15 mouse cellular contexts compared by ENCODE assay signal in the genomic region with DNA sequence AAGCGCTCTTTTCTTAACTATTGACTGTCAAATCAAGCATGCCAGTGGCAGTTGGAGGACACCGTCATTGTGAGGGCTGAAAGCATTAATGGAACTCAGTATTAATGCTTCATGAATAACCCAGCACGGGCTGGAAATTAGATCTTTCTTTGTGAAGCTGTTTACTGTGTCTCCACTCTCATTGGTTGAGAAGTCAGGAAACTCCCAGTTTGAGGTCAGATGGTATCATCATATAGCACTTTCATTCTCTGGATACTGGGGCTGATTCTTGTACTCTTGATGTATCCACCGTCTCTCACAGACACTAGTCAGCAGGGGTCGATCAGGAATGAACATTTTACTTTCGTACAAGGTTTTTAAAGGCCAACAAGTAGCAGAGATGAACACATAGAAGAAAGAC.
"Had no signal": no experiment of that assay in that cellular context is flagged by ENCODE, and none has a peak within 500 bp of the region (broad histone marks: within the 10 kb centered on the region; RNA-seq: fewer than 3 reads in every experiment).

No protein-coding gene starts in this region.

- H3K36me3 ChIP-seq: limb, embryonic 10.5 days; liver, embryonic 15.5 days; midbrain, embryonic 13.5 days; neural tube, embryonic 12.5 days had no signal

- H3K4me1 ChIP-seq: limb, embryonic 10.5 days; liver, embryonic 15.5 days; midbrain, embryonic 13.5 days; neural tube, embryonic 12.5 days had no signal

- H3K27me3 ChIP-seq: liver, embryonic 15.5 days; midbrain, embryonic 13.5 days; neural tube, embryonic 12.5 days had no signal

- ATAC-seq: lung, postnatal 0 days; midbrain, embryonic 13.5 days had no signal

- DNase-seq: kidney, adult 11 months; kidney, postnatal 4 days; lung, adult 2 months; lung, postnatal 36 days; right cerebral cortex, adult 18-20 months; right cerebral cortex, postnatal 25 days; thymus, adult 18-20 months; thymus, postnatal 25 days had no signal

- H3K4me2 ChIP-seq: liver, embryonic 11.5 days; liver, embryonic 15.5 days; midbrain, embryonic 13.5 days; neural tube, embryonic 12.5 days had no signal

- H3K9me3 ChIP-seq: limb, embryonic 10.5 days; liver, embryonic 15.5 days; midbrain, embryonic 13.5 days; neural tube, embryonic 12.5 days had no signal

- H3K9ac ChIP-seq: liver, embryonic 15.5 days; midbrain, embryonic 13.5 days; neural tube, embryonic 12.5 days had no signal

- H3K4me3 ChIP-seq: limb, embryonic 10.5 days; liver, embryonic 15.5 days; midbrain, embryonic 13.5 days; neural tube, embryonic 12.5 days had no signal

- H3K27ac ChIP-seq: kidney, postnatal 0 days; limb, embryonic 10.5 days; liver, embryonic 15.5 days; midbrain, embryonic 13.5 days; neural tube, embryonic 12.5 days had no signal
